Mouse (Mus musculus) C3H10T1/2 (cell line): ENCODE results near the gene Abca15. TPM values are rescaled to one million over a fixed set of nuclear protein-coding genes. Genes with fewer than 3 reads are reported as not detected.

Experiments
- polyA plus RNA-seq, 2 experiments: library from polyadenylated mRNA; unstranded; fragments of >200 nt; fragmentation: generic; extraction: Trizol; gene quantifications; one replicate each; pipeline ENCODE4 v1.2.1; 2012; ENCODE audit warnings: missing spikeins in 2 of 2

The Abca15 gene
- polyA plus RNA-seq = not detected

DNA sequence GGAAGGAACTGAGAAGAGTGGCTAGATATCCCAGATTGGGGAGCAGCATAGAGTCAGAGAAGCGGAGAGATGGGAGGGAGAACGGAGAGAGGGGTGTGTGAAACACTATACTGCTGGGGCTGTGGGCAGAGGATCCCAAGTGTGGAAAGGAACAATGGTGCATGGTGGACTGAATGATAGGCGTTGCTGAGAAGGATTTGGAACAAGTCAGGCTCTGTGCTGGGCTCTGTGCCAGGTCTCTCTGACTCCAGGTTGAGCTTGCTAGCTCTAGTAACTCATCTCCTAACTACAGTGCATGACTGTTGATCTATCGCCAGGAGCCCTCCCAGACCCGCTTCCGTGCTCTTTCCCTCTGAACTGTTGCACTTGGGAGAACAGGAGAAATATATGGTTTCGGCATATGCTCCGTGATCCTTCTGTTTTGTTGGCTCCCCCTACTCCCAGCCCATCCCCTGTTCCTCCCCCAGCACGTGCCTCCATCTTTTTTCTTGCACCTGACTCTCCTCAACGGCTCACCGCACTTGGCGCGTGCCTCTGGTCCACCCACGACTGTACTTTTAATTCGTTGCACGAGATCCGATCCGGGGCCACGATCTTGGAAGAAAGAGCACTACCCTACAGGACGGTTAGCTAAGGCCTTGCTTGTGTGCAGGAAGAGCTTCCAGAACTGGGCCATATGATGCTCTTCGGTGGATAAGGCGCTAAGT, at the start of gene Abca15:
Gene Abca15, plus strand, starts transcription at position 584 of the 707 bp plus-strand sequence.

GRCm38 (mm10) chr7:120409447-120409846, 81.0 kb downstream of the Abca15 start, which contains the start of gene Abca16:
Abca16 (plus strand) TSS chr7:120409647.

Other genes with a start within 250 kb of the Abca15 start
- not detected for gene Dnah3, start 233.4 kb upstream of the Abca15 start, polyA plus RNA-seq
- gene Tmem159, start 226.3 kb upstream of the Abca15 start, polyA plus RNA-seq = 10 to 100 TPM in 1 of 2 experiments, 1 to 10 TPM in 1; 7.0 to 14.0 TPM
- not detected for gene Zp2, start 183.4 kb upstream of the Abca15 start, polyA plus RNA-seq
- gene Anks4b, start 154.8 kb upstream of the Abca15 start, polyA plus RNA-seq = not detected
- under 1 TPM; 0.07 to 0.13 TPM for gene Crym, start 126.6 kb upstream of the Abca15 start, polyA plus RNA-seq
- gene Abca14, start 124.7 kb upstream of the Abca15 start, polyA plus RNA-seq = not detected
- not detected for gene Abca16, start 81.0 kb downstream of the Abca15 start, polyA plus RNA-seq